Mouse (Mus musculus): Measurements from ENCODE around the gene Acot8. TPM values are rescaled to one million over a fixed set of nuclear protein-coding genes. Genes with fewer than 3 reads are reported as not detected.

Acot8 gene
- total and polyA plus RNA-seq, 3 experiments, result 12.9 to 51.6 (median 20.8) TPM

GRCm38 (mm10) chr2:164783926-164784581, 20.6 kb downstream of the Acot8 start:
- DNase-seq (ENCODE audit: low spot score) (no peak), ATAC-seq (ENCODE audit: extremely low read depth, insufficient number of reproducible peaks, low FRiP score, poor library complexity, severe bottlenecking) (no peak)
- Histone ChIP-seq H3K36me3 (replicated peaks) (peaks cover 13% of the 10 kb centered on the region), H3K9me3 (replicated peaks) (no peaks in the 10 kb centered on the region), H3K4me3 (ENCODE audit: low read depth, low read length) (no peak overlapping the region), H3K27me3 (ENCODE audit: insufficient read depth, low read length) (peaks cover 25% of the 10 kb centered on the region), H3K4me1 (ENCODE audit: insufficient read depth, low read depth, low read length) (peaks cover 40% of the 10 kb centered on the region)
- TF ChIP-seq CTCF (IDR thresholded peaks at IDR 0.05; ENCODE audit: low read depth, low read length) (no peak), GATA2 (IDR thresholded peaks at IDR 0.05; ENCODE audit: borderline replicate concordance, low read depth, low read length) (no peak), POLR2AphosphoS5 (IDR thresholded peaks at IDR 0.05; ENCODE audit: insufficient replicate concordance, low read depth, low read length) (no peak), GATA1 (IDR thresholded peaks at IDR 0.05; ENCODE audit: borderline replicate concordance, low read length) (no peak)

- H3K9me3 ChIP-seq (replicated peaks), result no peaks in the 10 kb centered on the region
- DNase-seq (ENCODE audit: low spot score), result no peak
- TF ChIP-seq CTCF (IDR thresholded peaks at IDR 0.05; ENCODE audit: low read depth, low read length), result no peak
- H3K4me1 ChIP-seq (ENCODE audit: insufficient read depth, low read depth, low read length), result peaks cover 29% of the 10 kb centered on the region
- ATAC-seq (ENCODE audit: extremely low read depth, insufficient number of reproducible peaks, low FRiP score, poor library complexity, severe bottlenecking), result no peak
- H3K4me3 ChIP-seq (ENCODE audit: low read depth, low read length), result no peak overlapping the region
- no peaks in the 10 kb centered on the region for H3K36me3 ChIP-seq (replicated peaks)
- H3K27me3 ChIP-seq (ENCODE audit: insufficient read depth, low read length), result peaks cover 47% of the 10 kb centered on the region
Observed at GRCm38 (mm10) chr2:164781876-164782275, 22.8 kb downstream of the Acot8 start.

GRCm38 (mm10) chr2:164779481-164780086, 25.1 kb downstream of the Acot8 start, which contains the start of gene Tnnc2:
TSS of gene Tnnc2 (minus strand) at chr2:164779967.
- H3K27me3 ChIP-seq (ENCODE audit: insufficient read depth, low read length), result peaks cover 53% of the 10 kb centered on the region
- H3K4me1 ChIP-seq (ENCODE audit: insufficient read depth, low read depth, low read length), result peaks cover 6% of the 10 kb centered on the region
- H3K36me3 ChIP-seq (replicated peaks), result no peaks in the 10 kb centered on the region
- no peak for DNase-seq (ENCODE audit: low spot score)
- no peak for TF ChIP-seq GATA1 (IDR thresholded peaks at IDR 0.05; ENCODE audit: borderline replicate concordance, low read length)
- H3K4me3 ChIP-seq (ENCODE audit: low read depth, low read length), result no peak within 1 kb of the TSS
- ATAC-seq (ENCODE audit: extremely low read depth, insufficient number of reproducible peaks, low FRiP score, poor library complexity, severe bottlenecking), result no peak
- H3K9me3 ChIP-seq (replicated peaks), result no peaks in the 10 kb centered on the region

- DNase-seq (ENCODE audit: low spot score) (no peak), ATAC-seq (ENCODE audit: extremely low read depth, insufficient number of reproducible peaks, low FRiP score, poor library complexity, severe bottlenecking) (no peak)
- Histone ChIP-seq H3K36me3 (replicated peaks) (peaks cover under 1% of the 10 kb centered on the region), H3K27me3 (ENCODE audit: insufficient read depth, low read length) (peaks cover 51% of the 10 kb centered on the region), H3K4me1 (ENCODE audit: insufficient read depth, low read depth, low read length) (peaks cover 10% of the 10 kb centered on the region), H3K4me3 (ENCODE audit: low read depth, low read length) (no peak overlapping the region), H3K9me3 (replicated peaks) (no peaks in the 10 kb centered on the region)
- no peak for TF ChIP-seq TAL1 (conservative IDR thresholded peaks at IDR 0.05; ENCODE audit: low read depth, low read length)
- no peak for TF ChIP-seq GATA2 (IDR thresholded peaks at IDR 0.05; ENCODE audit: borderline replicate concordance, low read depth, low read length)
- no peak for TF ChIP-seq CTCF (IDR thresholded peaks at IDR 0.05; ENCODE audit: low read depth, low read length)
- no peak for TF ChIP-seq POLR2AphosphoS5 (IDR thresholded peaks at IDR 0.05; ENCODE audit: insufficient replicate concordance, low read depth, low read length)
- TF ChIP-seq GATA1 (IDR thresholded peaks at IDR 0.05; ENCODE audit: borderline replicate concordance, low read length), result no peak
Observed at GRCm38 (mm10) chr2:164778809-164779208, 25.9 kb downstream of the Acot8 start.

GRCm38 (mm10) chr2:164778015-164778287, 26.7 kb downstream of the Acot8 start:
- Histone ChIP-seq H3K27me3 (ENCODE audit: insufficient read depth, low read length) (peaks cover 46% of the 10 kb centered on the region), H3K4me1 (ENCODE audit: insufficient read depth, low read depth, low read length) (peaks cover 19% of the 10 kb centered on the region), H3K36me3 (replicated peaks) (peaks cover 9% of the 10 kb centered on the region), H3K4me3 (ENCODE audit: low read depth, low read length) (no peak overlapping the region; the same call in 1 of the 2 replicates), H3K9me3 (replicated peaks) (no peaks in the 10 kb centered on the region)
- no peak for TF ChIP-seq GATA1 (IDR thresholded peaks at IDR 0.05; ENCODE audit: borderline replicate concordance, low read length)
- TF ChIP-seq TAL1 (conservative IDR thresholded peaks at IDR 0.05; ENCODE audit: low read depth, low read length), result no peak
- no peak for TF ChIP-seq POLR2AphosphoS5 (IDR thresholded peaks at IDR 0.05; ENCODE audit: insufficient replicate concordance, low read depth, low read length)
- no peak for TF ChIP-seq CTCF (IDR thresholded peaks at IDR 0.05; ENCODE audit: low read depth, low read length)
- no peak for TF ChIP-seq GATA2 (IDR thresholded peaks at IDR 0.05; ENCODE audit: borderline replicate concordance, low read depth, low read length)
- no peak for ATAC-seq (ENCODE audit: extremely low read depth, insufficient number of reproducible peaks, low FRiP score, poor library complexity, severe bottlenecking)
- DNase-seq (ENCODE audit: low spot score), result no peak

GRCm38 (mm10) chr2:164777246-164778014, 27.3 kb downstream of the Acot8 start:
- ATAC-seq (ENCODE audit: extremely low read depth, insufficient number of reproducible peaks, low FRiP score, poor library complexity, severe bottlenecking) (no peak), DNase-seq (ENCODE audit: low spot score) (no peak)
- TF ChIP-seq TAL1 (conservative IDR thresholded peaks at IDR 0.05; ENCODE audit: low read depth, low read length) (no peak), CTCF (IDR thresholded peaks at IDR 0.05; ENCODE audit: low read depth, low read length) (no peak), GATA1 (IDR thresholded peaks at IDR 0.05; ENCODE audit: borderline replicate concordance, low read length) (no peak), POLR2AphosphoS5 (IDR thresholded peaks at IDR 0.05; ENCODE audit: insufficient replicate concordance, low read depth, low read length) (no peak), GATA2 (IDR thresholded peaks at IDR 0.05; ENCODE audit: borderline replicate concordance, low read depth, low read length) (no peak)
- H3K4me1 ChIP-seq (ENCODE audit: insufficient read depth, low read depth, low read length), result peaks cover 21% of the 10 kb centered on the region
- no peak overlapping the region; the same call in 1 of the 2 replicates for H3K4me3 ChIP-seq (ENCODE audit: low read depth, low read length)
- H3K36me3 ChIP-seq (replicated peaks), result peaks cover 12% of the 10 kb centered on the region
- H3K27me3 ChIP-seq (ENCODE audit: insufficient read depth, low read length), result peaks cover 46% of the 10 kb centered on the region
- no peaks in the 10 kb centered on the region for H3K9me3 ChIP-seq (replicated peaks)
